Mouse (Mus musculus) layer of hippocampus, adult 2 months (tissue): ENCODE data around the gene Srrm3. TPM values are rescaled to one million over a fixed set of nuclear protein-coding genes. Genes with fewer than 3 reads are reported as not detected.

Experiments
- DNase-seq, 2 experiments: peaks; one replicate each; pipeline ENCODE4 v3.0.0; 2022; ENCODE audit warnings: low spot score in 2 of 2
- H3K27ac ChIP-seq: fragments of 200-600 bp; 2 replicates; pipeline ENCODE4 v1.8.1; 2022
- H3K4me3 ChIP-seq: fragments of 200-600 bp; 2 replicates; pipeline ENCODE4 v1.8.1; 2022; ENCODE audit warnings: mild to moderate bottlenecking
- CTCF ChIP-seq: fragments of 200-600 bp; conservative IDR thresholded peaks from 2 replicates; pipeline ENCODE4 v1.8.1; 2022; ENCODE audit warnings: antibody characterized with exemption, mild to moderate bottlenecking, moderate library complexity
- microRNA-seq, 2 experiments: library from miRNA; unstranded; fragments of <30 nt; microRNA quantifications; one replicate each; pipeline ENCODE4 v1.2.0; 2021
- total RNA-seq, 2 experiments: library from RNA; stranded (reverse); gene quantifications; 2 replicates each; pipeline ENCODE4 v1.2.3; 2021

The Srrm3 gene
- total RNA-seq, 2 experiments from 2014 or later: 80.9 to 81.4 TPM

DNA sequence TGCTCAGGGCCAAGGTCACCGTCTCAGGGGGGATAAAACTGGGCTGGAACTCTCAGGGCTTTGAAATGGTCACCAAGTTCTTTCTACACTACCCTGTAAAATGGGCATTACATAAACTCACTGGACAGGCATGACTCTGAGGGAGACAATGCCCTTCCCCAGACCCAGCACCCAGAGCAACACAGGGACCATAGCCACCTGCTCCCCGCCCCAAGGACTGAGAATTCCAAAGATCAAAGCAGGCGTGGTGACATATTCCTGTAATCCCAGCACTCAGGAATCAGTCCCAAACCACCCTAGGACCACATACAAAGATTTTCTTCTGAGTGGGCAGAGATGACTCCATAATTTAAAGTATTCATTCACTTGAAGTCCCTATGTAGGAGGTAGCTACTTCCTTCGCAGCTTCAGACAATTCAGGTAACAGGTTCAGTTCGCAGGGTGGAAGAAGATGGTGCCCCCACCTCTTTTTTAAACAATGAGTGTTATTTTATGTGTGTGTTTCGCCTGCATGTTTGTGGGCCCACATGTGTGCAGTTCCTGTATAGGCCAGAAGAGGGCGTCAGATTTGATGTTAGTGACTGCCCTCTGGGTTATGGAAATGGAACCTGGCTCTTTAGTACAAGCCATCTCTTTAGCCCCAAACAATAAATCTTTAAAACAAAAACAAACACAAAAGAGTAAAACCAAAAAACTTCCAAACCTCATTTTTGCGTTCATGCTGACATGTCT lies 110.8 kb downstream of the Srrm3 start:
- H3K27ac ChIP-seq: no peak overlapping the region

GRCm38 (mm10) chr5:135918059-135918437 lies 111.4 kb downstream of the Srrm3 start:
- DNase-seq: no peak
- Histone ChIP-seq H3K27ac (no peak overlapping the region), H3K4me3 (no peak overlapping the region)
- no peak for TF ChIP-seq CTCF

More for the DNA sequence above, 110.8 kb downstream of the Srrm3 start:
- TF ChIP-seq CTCF: peak; percentile 72
- no peak for DNase-seq
- no peak overlapping the region for H3K4me3 ChIP-seq

GRCm38 (mm10) chr5:135918593-135918992 lies 111.9 kb downstream of the Srrm3 start:
- peak; percentile 31; the same call in 1 of the 2 replicates for TF ChIP-seq CTCF

GRCm38 (mm10) chr5:135919902-135920301 lies 113.2 kb downstream of the Srrm3 start:
- no peak overlapping the region for H3K27ac ChIP-seq
- no peak overlapping the region for H3K4me3 ChIP-seq
- no peak for TF ChIP-seq CTCF
- no peak for DNase-seq

More at GRCm38 (mm10) chr5:135918593-135918992, 111.9 kb downstream of the Srrm3 start:
- H3K4me3 ChIP-seq: no peak overlapping the region
- no peak for DNase-seq
- H3K27ac ChIP-seq: no peak overlapping the region

- Histone ChIP-seq H3K4me3 (no peak overlapping the region), H3K27ac (no peak overlapping the region)
- DNase-seq: no peak
- no peak for TF ChIP-seq CTCF
These were observed 117.2 kb downstream of the Srrm3 start for GRCm38 (mm10) chr5:135923901-135924300.

Small RNA genes within 50 kb of the gene (microRNA-seq; reads per million reads assigned to microRNA genes)
- gene Gm23268: 0 reads per million in 2 experiments

Other genes starting within 250 kb of the Srrm3 start
- gene Ccl26, start 243.3 kb upstream of the Srrm3 start, total RNA-seq: not detected
- not detected for gene Ccl24, start 233.8 kb upstream of the Srrm3 start, total RNA-seq
- 10 to 100 TPM; 86.2 to 86.5 TPM for gene Rhbdd2, start 174.3 kb upstream of the Srrm3 start, total RNA-seq
- 100 to 1,000 TPM; 103 to 112 TPM for gene Por, start 136.9 kb upstream of the Srrm3 start, total RNA-seq
- gene Tmem120a, start 62.4 kb upstream of the Srrm3 start, total RNA-seq: 10 to 100 TPM; 16.9 to 19.8 TPM
- gene Styxl1, start 28.5 kb upstream of the Srrm3 start, total RNA-seq: not detected
- 100 to 1,000 TPM; 382 to 388 TPM for gene Mdh2, start 28.4 kb upstream of the Srrm3 start, total RNA-seq
- 10 to 100 TPM; 15.4 to 16.8 TPM for gene Hspb1, start 81.0 kb downstream of the Srrm3 start, total RNA-seq
- 1,000 to 10,000 TPM; 1,218 to 1,292 TPM for gene Ywhag, start 127.7 kb downstream of the Srrm3 start, total RNA-seq
- 1 to 10 TPM; 1.4 to 1.9 TPM for gene Ssc4d, start 167.6 kb downstream of the Srrm3 start, total RNA-seq
- gene Zp3, start 173.2 kb downstream of the Srrm3 start, total RNA-seq: not detected
- gene Dtx2, start 187.9 kb downstream of the Srrm3 start, total RNA-seq: 1 to 10 TPM; 8.0 to 8.3 TPM
- gene Upk3b, start 231.6 kb downstream of the Srrm3 start, total RNA-seq: not detected
- gene Upk3bl, start 247.6 kb downstream of the Srrm3 start, total RNA-seq: not detected